Mouse (Mus musculus): ENCODE results near the gene Mtch1.

GRCm38 (mm10) chr17:29291793-29292192 is 55.9 kb downstream of the Mtch1 start:
- no peak for TF ChIP-seq FLI1 (IDR thresholded peaks at IDR 0.05; ENCODE audit: low read length)
- no peak for TF ChIP-seq GATA1 (IDR thresholded peaks at IDR 0.05; ENCODE audit: borderline replicate concordance, low read length)

All from megakaryocyte, embryonic 14.5 days (primary cell).